Mouse (Mus musculus) olfactory bulb, adult 2 months (tissue): ENCODE measurements around the gene Bud23. TPM values are rescaled to one million over a fixed set of nuclear protein-coding genes. Genes with fewer than 3 reads are reported as not detected.
A peak's percentile ranks its signal among the peaks of the same experiment; 100 is the strongest.
"Not testable (repeated sequence)": the region's sequence is repeated elsewhere in the genome, so short reads cannot be mapped to it uniquely, and the experiment has no call there.

ENCODE experiments used
- H3K27ac ChIP-seq: fragments of 200-500 bp; 2 replicates; pipeline ENCODE4 v1.5.1; 2012; ENCODE audit warnings: low read depth, low read length; ENCODE audit not compliant: insufficient read depth
- H3K4me1 ChIP-seq: fragments of 200-500 bp; 2 replicates; pipeline ENCODE4 v1.6.1; 2012; ENCODE audit warnings: low read length; ENCODE audit not compliant: control insufficient read depth, insufficient read depth
- H3K4me3 ChIP-seq: fragments of 200-500 bp; 2 replicates; pipeline ENCODE4 v1.5.1; 2012; ENCODE audit warnings: mild to moderate bottlenecking, low read depth, low read length, moderate library complexity; ENCODE audit not compliant: insufficient read depth
- CTCF ChIP-seq: fragments of 200-500 bp; IDR thresholded peaks from 2 replicates; pipeline ENCODE4 v1.5.1; 2012; ENCODE audit warnings: low read depth, mild to moderate bottlenecking, low read length, moderate library complexity; ENCODE audit not compliant: insufficient read depth
- POLR2A ChIP-seq: fragments of 200-500 bp; IDR thresholded peaks from 2 replicates; pipeline ENCODE4 v1.6.1; 2012; ENCODE audit warnings: mild to moderate bottlenecking, low read depth, low read length, moderate library complexity; ENCODE audit not compliant: insufficient read depth
- whole genome bisulfite sequencing: fragments of 180-500 bp; shearing (Covaris S2); methylation state at CpG from one replicate; pipeline ENCODE4 v1.1.7; 2018; 5-methylcytosine and 5-hydroxymethylcytosine counted together
- polyA plus RNA-seq: library from polyadenylated mRNA; stranded (reverse); fragments of >200 nt; gene quantifications from 2 replicates; pipeline ENCODE4 v1.2.4, GENCODE M21; 2012; ENCODE audit warnings: low replicate concordance; ENCODE audit not compliant: missing spikeins, insufficient read depth, insufficient read length

Bud23 gene
- not detected in 2 replicates for polyA plus RNA-seq

DNA sequence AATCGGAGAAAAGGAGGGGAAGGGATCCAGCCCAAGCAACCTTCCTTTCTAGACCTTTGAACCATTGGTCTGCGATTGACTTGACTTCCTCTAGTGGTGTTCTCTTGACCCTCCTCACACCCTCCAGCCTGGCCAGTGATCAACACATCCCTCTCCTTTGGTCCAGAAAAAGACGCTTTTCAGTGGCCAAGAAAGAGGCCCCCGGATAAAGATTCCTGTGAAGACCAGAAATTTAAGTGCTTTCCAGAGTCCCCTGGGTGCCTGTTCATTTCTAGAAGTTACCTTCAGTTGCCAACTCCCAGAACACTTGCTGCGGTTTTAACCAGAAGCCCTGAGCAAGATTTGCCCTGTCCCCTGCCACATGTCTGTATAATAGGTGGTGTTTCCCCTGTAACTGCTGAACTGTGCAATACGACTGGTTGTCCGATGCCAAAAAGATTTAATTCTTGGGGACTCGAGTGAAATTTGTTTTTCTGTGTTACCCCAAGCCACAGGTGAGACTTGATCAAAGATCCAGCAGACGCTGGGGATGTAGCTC, at the start of gene Bud23:
TSS of gene Bud23 (minus strand) at position 51 of the 538 bp plus-strand sequence.
- 70% methylated on average over 9 of the region's 9 CpGs for WGBS
- not testable (repeated sequence) for H3K4me1 ChIP-seq

DNA sequence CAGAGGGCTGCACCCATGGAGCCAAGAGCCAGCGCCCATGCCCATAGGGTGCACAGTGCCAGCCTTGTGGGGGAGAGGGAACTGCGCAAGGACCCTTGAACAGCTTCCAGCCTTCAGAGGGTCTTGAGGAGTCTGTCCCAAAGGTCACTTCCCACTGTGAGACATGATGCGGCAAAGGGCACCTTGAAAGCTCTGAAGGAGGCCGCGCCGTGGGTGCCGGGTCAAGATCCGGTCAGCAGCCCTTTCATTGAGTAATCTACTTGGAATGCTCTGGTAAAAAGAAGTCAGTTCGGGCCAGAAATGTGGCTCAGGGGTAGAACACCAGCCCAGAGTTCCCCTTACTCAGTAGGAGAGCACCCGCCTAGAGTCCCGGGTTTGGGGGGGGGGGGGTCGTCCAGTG, 49.0 kb upstream of the Bud23 start:
- Histone ChIP-seq H3K4me1 (peaks cover 3% of the 10 kb centered on the region), H3K27ac (no peak overlapping the region), H3K4me3 (no peak overlapping the region)
- TF ChIP-seq POLR2A (no peak), CTCF (no peak)
- WGBS: 85% methylated on average over 12 of the region's 12 CpGs

More for the DNA sequence above, at the start of gene Bud23:
- Histone ChIP-seq H3K4me3 (peak within 1 kb of the TSS; percentile 70), H3K27ac (peak within 1 kb of the TSS; percentile 61)

- Histone ChIP-seq H3K4me1 (peaks cover 8% of the 10 kb centered on the region; the same call in 1 of the 2 replicates), H3K27ac (no peak overlapping the region), H3K4me3 (no peak overlapping the region)
- 80% methylated on average over 6 of the region's 6 CpGs for WGBS
- TF ChIP-seq CTCF: no peak
- no peak for TF ChIP-seq POLR2A
Measured at GRCm38 (mm10) chr5:135109976-135110375, 45.2 kb upstream of the Bud23 start.

GRCm38 (mm10) chr5:135109426-135109825, 44.7 kb upstream of the Bud23 start:
- Histone ChIP-seq H3K27ac (no peak overlapping the region), H3K4me3 (no peak overlapping the region), H3K4me1 (peaks cover 8% of the 10 kb centered on the region; the same call in 1 of the 2 replicates)
- WGBS: 99% methylated on average over 3 of the region's 3 CpGs
- TF ChIP-seq POLR2A (no peak), CTCF (no peak)

- Histone ChIP-seq H3K4me3 (no peak overlapping the region), H3K4me1 (peaks cover 8% of the 10 kb centered on the region; the same call in 1 of the 2 replicates), H3K27ac (no peak overlapping the region)
- TF ChIP-seq POLR2A (no peak), CTCF (no peak)
- 73% methylated on average over 6 of the region's 6 CpGs for WGBS
Measured at GRCm38 (mm10) chr5:135109017-135109416, 44.3 kb upstream of the Bud23 start.

DNA sequence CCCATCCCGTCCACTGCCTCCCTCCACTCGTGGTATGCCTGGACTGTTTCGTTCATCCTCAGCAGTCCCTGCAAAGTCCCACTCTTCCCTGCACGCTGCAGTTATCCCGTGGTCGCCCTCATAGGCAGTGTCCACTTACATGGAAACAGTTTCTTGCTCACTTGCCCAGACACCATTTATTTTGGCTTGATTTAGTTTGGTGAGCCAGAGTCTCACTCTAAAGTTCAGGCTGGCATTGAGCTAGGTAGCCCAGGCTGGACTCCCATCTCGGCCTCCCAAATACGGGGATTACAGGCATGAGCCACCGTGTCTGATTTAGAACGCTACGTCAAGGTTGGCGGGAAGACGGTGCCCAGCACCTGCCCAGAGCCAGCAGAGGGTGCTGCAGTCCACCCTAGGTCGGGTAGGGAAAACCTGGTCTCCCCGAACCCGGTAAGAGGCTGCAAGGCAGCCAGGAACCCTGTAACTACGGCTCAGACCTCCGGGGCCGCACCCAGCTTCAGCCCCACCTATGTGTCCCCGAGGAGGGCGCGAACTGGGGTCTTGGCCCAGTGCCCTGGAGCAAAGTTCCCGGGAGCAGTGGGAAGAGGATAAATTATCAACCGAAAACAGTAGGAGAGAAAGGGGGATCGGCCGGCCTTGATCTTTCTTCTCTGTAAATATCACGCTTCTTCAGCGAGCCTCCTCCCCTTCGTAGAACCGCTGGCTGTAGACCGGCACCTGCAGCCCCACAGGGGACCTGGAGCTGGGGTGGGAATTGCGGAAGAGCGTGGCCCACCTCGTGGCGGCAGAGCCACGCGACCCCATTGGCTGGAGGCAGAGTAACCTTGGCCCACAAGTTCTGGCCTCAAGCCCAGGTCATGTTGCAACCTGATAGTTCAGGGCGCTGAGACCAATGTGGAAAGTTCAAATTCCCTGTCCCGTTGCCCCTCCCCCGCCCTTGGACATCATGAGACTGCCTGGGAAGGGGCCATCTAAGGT, 43.1 kb upstream of the Bud23 start:
- WGBS: 12% methylated on average over 40 of the region's 40 CpGs

GRCm38 (mm10) chr5:135106758-135107256, 42.0 kb upstream of the Bud23 start:
- peaks cover 8% of the 10 kb centered on the region; the same call in 1 of the 2 replicates for H3K4me1 ChIP-seq
- WGBS: under 1% methylated on average over 48 of the region's 48 CpGs
- TF ChIP-seq CTCF (no peak), POLR2A (no peak)
- peak overlapping the region; percentile 35 for H3K4me3 ChIP-seq
- H3K27ac ChIP-seq: no peak overlapping the region

More for the DNA sequence above, 43.1 kb upstream of the Bud23 start:
- Histone ChIP-seq H3K4me1 (peaks cover 8% of the 10 kb centered on the region; the same call in 1 of the 2 replicates), H3K27ac (no peak overlapping the region), H3K4me3 (no peak overlapping the region)
- TF ChIP-seq POLR2A: no peak
- TF ChIP-seq CTCF: peak; percentile 42; the same call in 1 of the 2 replicates

DNA sequence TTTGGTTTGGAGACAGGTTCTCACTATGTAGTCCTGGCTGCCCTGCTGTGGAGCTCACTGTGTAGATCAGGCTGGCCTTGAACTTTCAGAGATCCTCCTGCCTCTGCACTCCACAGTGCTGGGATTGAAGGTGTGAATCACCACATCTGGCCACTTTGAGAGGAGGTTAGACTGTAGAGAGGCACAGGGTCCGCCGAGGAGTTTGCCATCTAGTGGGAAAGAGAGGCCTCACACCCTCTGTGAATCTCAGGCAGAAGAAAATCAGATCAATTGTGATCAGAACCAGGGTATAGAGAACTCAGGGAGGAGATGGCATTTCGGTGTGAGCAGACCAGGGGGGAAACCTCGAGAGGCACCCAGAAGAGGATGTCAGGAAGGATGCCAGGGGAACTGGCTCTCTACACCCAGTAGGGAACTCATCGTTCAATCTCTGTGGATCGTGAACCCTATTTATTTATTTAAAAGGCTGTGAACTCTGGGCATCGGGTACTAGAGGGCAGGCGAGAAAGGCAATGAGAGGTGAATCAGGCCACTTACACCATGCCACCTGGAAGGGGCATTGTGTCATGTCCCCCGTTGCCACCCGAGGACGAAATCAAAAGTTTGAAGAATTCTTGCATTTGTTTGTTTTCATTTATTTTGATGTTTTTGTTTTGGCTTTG, 39.4 kb upstream of the Bud23 start:
- Histone ChIP-seq H3K4me1 (peaks cover 8% of the 10 kb centered on the region; the same call in 1 of the 2 replicates), H3K27ac (no peak overlapping the region), H3K4me3 (no peak overlapping the region)
- WGBS: 60% methylated on average over 11 of the region's 11 CpGs
- TF ChIP-seq POLR2A (no peak), CTCF (0 out of 2 replicates have a peak, but pooled peaks have one; percentile 16)
